Mouse (Mus musculus): Measurements from ENCODE around the gene Psen1.

The Psen1 gene

GRCm38 (mm10) chr12:83775621-83776020 lies 87.7 kb downstream of the Psen1 start:
- in situ Hi-C loops (cut with MseI, MboI), result no loop called here

GRCm38 (mm10) chr12:83776766-83777165 lies 88.8 kb downstream of the Psen1 start:
- in situ Hi-C loops (cut with MseI, MboI), result no loop called here

- in situ Hi-C loops (cut with MseI, MboI), result no loop called here
Measured at GRCm38 (mm10) chr12:83780181-83780580, 92.2 kb downstream of the Psen1 start.

GRCm38 (mm10) chr12:83781204-83781603 lies 93.3 kb downstream of the Psen1 start:
- in situ Hi-C loops (cut with MseI, MboI), result no loop called here

GRCm38 (mm10) chr12:83781640-83782278 lies 93.8 kb downstream of the Psen1 start:
- in situ Hi-C loops (cut with MseI, MboI), result no loop called here

- in situ Hi-C loops (cut with MseI, MboI), result no loop called here
Measured at GRCm38 (mm10) chr12:83782669-83783068, 94.7 kb downstream of the Psen1 start.

All from mouse trophoblast stem cell (cell line).